Mouse (Mus musculus) lung, postnatal 0 days (tissue): ENCODE measurements around the gene Dguok. TPM values are rescaled to one million over a fixed set of nuclear protein-coding genes. Genes with fewer than 3 reads are reported as not detected.
A peak's percentile ranks its signal among the peaks of the same experiment; 100 is the strongest.

Source experiments
- ATAC-seq: fragments of 200-750 bp; cut with Nextera tagmentation; 2 replicates; pipeline ENCODE4 v1.8.0; 2017; ENCODE audit warnings: moderate library complexity
- DNase-seq: peaks from one replicate; pipeline ENCODE4 v3.0.0-alpha.2; 2016; ENCODE audit warnings: low spot score
- H3K27ac ChIP-seq: fragments of 300-500 bp; sonication (generic); 2 replicates; pipeline ENCODE4 v1.5.1; 2014; ENCODE audit warnings: antibody characterized with exemption, mild to moderate bottlenecking, low read length, mixed read lengths
- H3K27me3 ChIP-seq: fragments of 300-500 bp; sonication (generic); replicated peaks from 2 replicates; pipeline ENCODE4 v1.6.1; 2014; ENCODE audit warnings: low read length, mixed read lengths; ENCODE audit not compliant: insufficient read depth
- H3K36me3 ChIP-seq: fragments of 300-500 bp; sonication (generic); 2 replicates; pipeline ENCODE4 v1.6.1; 2014; ENCODE audit warnings: low read length, mixed read lengths; ENCODE audit not compliant: insufficient read depth
- H3K4me1 ChIP-seq: fragments of 300-500 bp; sonication (generic); 2 replicates; pipeline ENCODE4 v1.6.1; 2014; ENCODE audit warnings: antibody characterized with exemption, low read depth, low read length, mixed read lengths; ENCODE audit not compliant: insufficient read depth
- H3K4me2 ChIP-seq: fragments of 300-500 bp; sonication (generic); replicated peaks from 2 replicates; pipeline ENCODE4 v1.6.1; 2014; ENCODE audit warnings: low read depth, mild to moderate bottlenecking, low read length, moderate library complexity, mixed read lengths
- H3K4me3 ChIP-seq: fragments of 300-500 bp; sonication (generic); 2 replicates; pipeline ENCODE4 v1.5.1; 2014; ENCODE audit warnings: low read depth, low read length
- H3K9ac ChIP-seq: fragments of 300-500 bp; sonication (generic); replicated peaks from 2 replicates; pipeline ENCODE4 v1.6.1; 2014; ENCODE audit warnings: low read depth, mild to moderate bottlenecking
- H3K9me3 ChIP-seq: fragments of 300-500 bp; sonication (generic); 2 replicates; pipeline ENCODE4 v1.6.1; 2016; ENCODE audit warnings: low read length, mixed read lengths
- CTCF ChIP-seq: IDR thresholded peaks from 2 replicates; pipeline ENCODE4 v1.5.1; 2016; ENCODE audit warnings: antibody characterized with exemption, mild to moderate bottlenecking
- EP300 ChIP-seq: IDR thresholded peaks from 2 replicates; pipeline ENCODE4 v1.6.1; 2016; ENCODE audit warnings: antibody characterized with exemption, mild to moderate bottlenecking, control low read depth
- WGBS: fragments of 180-500 bp; shearing (Covaris S2); extraction: QIAGEN DNeasy Blood & Tissue Kit; methylation state at CpG from one replicate; pipeline ENCODE4 v1.1.7; 2014; 5-methylcytosine and 5-hydroxymethylcytosine counted together
- polyA plus RNA-seq: library from polyadenylated mRNA; unstranded; fragments of >200 nt; fragmentation: Nextera tagmentation; extraction: Ambion mirVana; gene quantifications from 2 replicates; pipeline ENCODE4 v1.2.1, GENCODE M21; 2015

Dguok gene
- 71.8 and 75.3 TPM in 2 replicates for polyA plus RNA-seq

DNA sequence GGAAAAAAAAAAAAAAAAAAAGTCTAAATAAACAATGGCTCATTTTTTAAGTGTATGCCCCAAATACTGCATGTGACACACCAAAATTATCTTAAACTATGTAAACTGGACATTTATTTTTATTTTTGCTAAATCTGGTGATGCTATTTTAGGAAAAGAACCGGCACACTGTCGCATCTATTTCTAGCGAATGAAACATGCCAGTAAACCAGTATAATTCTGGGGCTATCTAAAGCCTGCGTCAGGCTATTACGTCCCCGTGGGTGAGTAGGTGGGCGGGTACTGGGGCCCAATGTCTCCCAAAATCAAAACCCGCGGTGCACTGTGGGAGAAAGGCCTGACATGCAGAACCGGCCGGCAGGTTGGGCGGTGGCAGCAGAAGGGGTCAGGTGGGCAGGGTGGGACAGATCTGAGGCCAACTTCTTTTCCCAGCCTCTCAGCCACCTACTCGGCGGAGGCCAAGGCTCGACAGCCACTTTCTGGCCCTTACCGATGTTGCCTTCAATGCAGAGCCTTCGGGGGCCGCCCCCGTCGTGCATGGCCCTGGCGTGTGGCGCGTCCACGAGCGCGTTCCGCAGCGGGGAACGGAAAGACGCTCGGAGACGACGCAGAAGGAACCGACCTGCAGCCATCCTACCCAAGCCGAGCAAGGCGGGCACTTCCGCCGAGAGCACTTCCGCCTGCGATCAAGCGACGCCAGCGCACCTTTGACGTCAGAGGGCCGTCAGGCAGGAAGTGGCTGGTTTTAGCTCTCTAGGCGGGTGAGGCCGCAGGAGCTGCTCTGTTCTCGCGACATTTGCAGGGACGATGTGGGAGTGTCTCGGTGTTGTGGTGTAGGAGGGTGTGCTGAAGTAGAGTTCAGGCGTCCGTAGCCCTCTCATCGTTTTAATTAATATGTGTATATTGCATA, at the start of gene Dguok:
TSS of gene Dguok (minus strand) at position 712 of the 910 bp plus-strand sequence.
- Histone ChIP-seq H3K9me3 (no peaks in the 10 kb centered on the region), H3K36me3 (no peaks in the 10 kb centered on the region), H3K27me3 (no peaks in the 10 kb centered on the region), H3K9ac (peak within 1 kb of the TSS; percentile 60), H3K4me1 (peaks cover 4% of the 10 kb centered on the region; the same call in 1 of the 2 replicates), H3K4me2 (peak within 1 kb of the TSS; percentile 77), H3K27ac (peak within 1 kb of the TSS; percentile 96), H3K4me3 (peak within 1 kb of the TSS; percentile 67)
- DNase-seq, result peak; percentile 100
- TF ChIP-seq CTCF (no peak), EP300 (peak; percentile 74)
- WGBS, result under 1% methylated on average over 54 of the region's 54 CpGs
- peak; percentile 98 for ATAC-seq

DNA sequence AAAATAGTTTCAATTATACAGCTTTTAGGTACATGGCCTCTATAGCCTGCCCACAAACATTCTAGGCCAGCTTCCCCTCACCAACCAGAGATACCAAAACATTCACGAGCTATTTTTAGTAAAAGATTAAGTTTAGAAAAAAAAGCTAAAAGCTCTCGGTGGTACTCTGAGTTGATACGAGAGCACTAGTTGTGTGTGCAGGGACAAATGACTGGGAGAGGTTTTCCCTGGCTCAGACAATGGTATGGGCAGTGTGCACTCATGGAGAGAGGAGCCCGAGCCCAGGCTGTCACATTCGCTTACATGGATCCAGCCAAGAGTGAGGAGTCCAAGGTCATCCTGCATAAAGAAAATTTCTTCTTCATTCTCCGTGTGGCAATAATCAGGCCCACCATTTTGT, 49.2 kb upstream of the Dguok start:
- Histone ChIP-seq H3K36me3 (peaks cover 7% of the 10 kb centered on the region; the same call in 1 of the 2 replicates), H3K27ac (no peak overlapping the region), H3K27me3 (no peaks in the 10 kb centered on the region), H3K4me1 (no peaks in the 10 kb centered on the region), H3K9ac (no peak overlapping the region), H3K9me3 (no peaks in the 10 kb centered on the region), H3K4me2 (no peak overlapping the region), H3K4me3 (no peak overlapping the region)
- DNase-seq, result no peak
- 58% methylated on average over 6 of the region's 6 CpGs for WGBS
- TF ChIP-seq CTCF (no peak), EP300 (no peak)
- ATAC-seq, result no peak

DNA sequence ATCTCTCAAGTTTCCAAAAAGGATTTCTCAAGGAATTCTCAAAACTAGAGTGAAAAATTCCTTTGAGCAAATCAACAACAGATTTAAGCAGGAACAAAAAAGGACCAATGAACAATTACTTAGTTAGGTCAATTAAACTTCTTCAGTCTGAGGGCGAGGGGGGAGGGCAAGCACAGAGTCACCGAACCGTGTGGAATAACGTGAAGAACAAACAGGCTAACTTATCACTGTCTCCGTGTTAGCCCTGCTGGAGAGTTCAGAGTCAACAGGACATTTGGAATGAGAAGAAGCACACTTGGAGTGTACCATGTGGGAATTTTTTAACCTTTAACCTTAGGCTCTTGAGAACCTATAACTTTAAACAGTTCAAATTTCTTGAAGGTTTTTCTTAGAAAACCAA, 41.6 kb upstream of the Dguok start:
- Histone ChIP-seq H3K27me3 (no peaks in the 10 kb centered on the region), H3K9me3 (no peaks in the 10 kb centered on the region), H3K27ac (no peak overlapping the region), H3K9ac (no peak overlapping the region), H3K4me3 (no peak overlapping the region), H3K4me2 (no peak overlapping the region), H3K36me3 (peaks cover 6% of the 10 kb centered on the region; the same call in 1 of the 2 replicates), H3K4me1 (no peaks in the 10 kb centered on the region)
- TF ChIP-seq EP300 (no peak), CTCF (no peak)
- ATAC-seq (no peak), DNase-seq (no peak)
- 39% methylated on average over 5 of the region's 5 CpGs for WGBS

DNA sequence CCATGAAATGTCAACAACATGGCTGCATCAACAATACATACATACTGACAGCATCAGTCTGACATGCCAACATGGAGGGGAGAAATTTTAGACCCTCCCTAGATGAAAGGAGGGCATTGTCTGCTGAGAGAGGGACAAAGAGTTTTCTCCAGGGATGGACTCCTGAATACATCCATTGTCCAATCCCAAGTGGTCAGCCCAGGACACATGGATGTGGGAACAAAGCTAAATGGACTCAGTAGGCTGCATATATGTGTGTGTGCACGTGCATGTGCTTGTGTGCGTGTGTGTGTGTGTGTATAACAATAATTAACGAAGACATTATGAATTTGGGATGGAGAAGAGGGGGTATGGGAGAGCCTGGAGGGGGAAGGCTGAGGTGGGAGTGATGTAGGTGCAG, 39.0 kb upstream of the Dguok start:
- WGBS, result 79% methylated on average over 3 of the region's 3 CpGs
- no peaks in the 10 kb centered on the region for H3K9me3 ChIP-seq
- no peak overlapping the region for H3K27ac ChIP-seq
- no peaks in the 10 kb centered on the region for H3K27me3 ChIP-seq
- no peak for DNase-seq
- H3K9ac ChIP-seq, result no peak overlapping the region
- ATAC-seq, result no peak
- peaks cover 6% of the 10 kb centered on the region; the same call in 1 of the 2 replicates for H3K36me3 ChIP-seq
- H3K4me1 ChIP-seq, result peaks cover 3% of the 10 kb centered on the region; the same call in 1 of the 2 replicates
- H3K4me3 ChIP-seq, result no peak overlapping the region
- TF ChIP-seq CTCF (no peak), EP300 (no peak)
- H3K4me2 ChIP-seq, result no peak overlapping the region

DNA sequence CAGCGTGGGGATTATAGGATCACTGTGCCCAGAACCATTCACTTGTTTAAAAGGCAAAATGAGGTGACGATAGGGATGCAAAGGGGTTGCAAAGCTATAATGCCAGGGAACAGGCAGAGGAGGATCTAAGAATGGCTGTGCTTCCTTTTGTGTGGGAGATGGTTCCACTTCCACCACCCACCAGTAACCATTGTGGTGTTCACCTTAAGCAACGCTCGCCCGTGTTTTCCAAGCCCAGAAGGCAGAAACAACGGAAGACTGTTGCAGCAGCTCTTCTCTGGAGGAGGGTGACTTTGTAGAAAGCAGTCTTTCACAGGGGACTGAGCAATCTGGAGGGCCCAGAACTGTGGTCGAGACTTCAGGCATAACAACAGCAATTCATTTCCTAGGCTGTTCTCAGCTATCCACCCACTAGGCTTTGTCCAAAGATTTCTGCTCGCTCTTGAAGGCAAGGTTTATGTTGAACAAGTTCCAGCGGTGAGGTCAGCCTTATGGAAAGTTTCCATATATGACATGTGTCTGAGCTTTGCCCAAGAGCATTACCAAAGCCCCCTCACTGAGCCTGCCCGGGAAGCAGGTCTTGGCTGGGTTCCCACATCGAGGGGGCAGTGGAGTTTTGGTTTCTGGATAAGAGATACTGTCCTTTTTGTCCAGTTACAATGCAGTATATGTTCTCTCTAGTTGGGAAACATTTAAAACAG, 35.1 kb upstream of the Dguok start:
- no peaks in the 10 kb centered on the region; the same call in 1 of the 2 replicates for H3K36me3 ChIP-seq
- DNase-seq (peak; percentile 73), ATAC-seq (peak; percentile 71)
- no peaks in the 10 kb centered on the region for H3K9me3 ChIP-seq
- no peak overlapping the region for H3K4me3 ChIP-seq
- peaks cover 3% of the 10 kb centered on the region; the same call in 1 of the 2 replicates for H3K4me1 ChIP-seq
- H3K4me2 ChIP-seq, result no peak overlapping the region
- no peak overlapping the region for H3K9ac ChIP-seq
- WGBS, result 61% methylated on average over 11 of the region's 11 CpGs
- 0 out of 2 replicates have a peak overlapping the region, but pooled peaks have one; percentile 26 for H3K27ac ChIP-seq
- TF ChIP-seq EP300 (0 out of 2 replicates have a peak, but pooled peaks have one; percentile 16), CTCF (no peak)
- H3K27me3 ChIP-seq, result no peaks in the 10 kb centered on the region

DNA sequence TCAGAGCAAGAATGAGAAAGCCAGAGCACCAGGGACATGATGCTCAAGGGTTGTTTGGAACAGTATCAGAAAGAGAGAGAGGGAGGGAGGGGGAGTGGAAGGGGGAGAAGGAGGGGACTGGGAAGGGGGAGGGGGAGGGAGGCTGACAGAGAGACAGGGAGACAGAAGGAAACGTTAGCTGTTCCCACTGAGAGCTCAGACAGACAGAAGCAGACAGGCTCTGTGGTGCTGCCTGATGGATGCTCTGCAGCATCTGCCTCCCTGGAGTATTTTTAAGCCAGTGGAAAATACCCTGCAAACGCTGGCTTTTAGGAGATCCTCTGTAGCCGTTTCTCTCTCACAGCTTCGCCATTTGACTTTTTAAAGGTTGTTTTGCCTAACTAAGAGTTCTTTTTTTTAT, 33.2 kb upstream of the Dguok start:
- no peaks in the 10 kb centered on the region for H3K36me3 ChIP-seq
- no peaks in the 10 kb centered on the region for H3K9me3 ChIP-seq
- H3K27me3 ChIP-seq, result no peaks in the 10 kb centered on the region
- H3K4me3 ChIP-seq, result no peak overlapping the region
- peak; percentile 40; the same call in 1 of the 2 replicates for ATAC-seq
- H3K4me1 ChIP-seq, result peaks cover 3% of the 10 kb centered on the region; the same call in 1 of the 2 replicates
- no peak overlapping the region for H3K4me2 ChIP-seq
- H3K27ac ChIP-seq, result no peak overlapping the region
- DNase-seq, result peak; percentile 25
- WGBS, result 45% methylated on average over 4 of the region's 4 CpGs
- no peak overlapping the region for H3K9ac ChIP-seq
- TF ChIP-seq CTCF (no peak), EP300 (no peak)
